Mouse (Mus musculus) thymus, adult 2 months (tissue): ENCODE measurements around the gene Ss18l1. TPM values are rescaled to one million over a fixed set of nuclear protein-coding genes. Genes with fewer than 3 reads are reported as not detected.
A peak's percentile ranks its signal among the peaks of the same experiment; 100 is the strongest.

Experiments used
- DNase-seq: peaks from one replicate; pipeline ENCODE4 v3.0.0; 2021
- H3K27ac ChIP-seq: fragments of 200-500 bp; 2 replicates; pipeline ENCODE4 v1.5.1; 2012; ENCODE audit warnings: low read length, control low read depth; ENCODE audit not compliant: control insufficient read depth, insufficient read depth
- H3K27me3 ChIP-seq: fragments of 200-500 bp; 2 replicates; pipeline ENCODE4 v1.6.1; 2012; ENCODE audit warnings: mild to moderate bottlenecking, low read length, moderate library complexity, mixed read lengths; ENCODE audit not compliant: control insufficient read depth, insufficient read depth
- H3K36me3 ChIP-seq: fragments of 200-500 bp; 2 replicates; pipeline ENCODE4 v1.6.1; 2012; ENCODE audit warnings: mild to moderate bottlenecking, low read length, moderate library complexity; ENCODE audit not compliant: control insufficient read depth, insufficient read depth
- H3K4me1 ChIP-seq: fragments of 200-500 bp; replicated peaks from 2 replicates; pipeline ENCODE4 v1.6.1; 2012; ENCODE audit warnings: low read length; ENCODE audit not compliant: control insufficient read depth, insufficient read depth
- H3K4me3 ChIP-seq: fragments of 200-500 bp; 2 replicates; pipeline ENCODE4 v1.5.1; 2012; ENCODE audit warnings: mild to moderate bottlenecking, low read length, control low read depth, moderate library complexity; ENCODE audit not compliant: control insufficient read depth, insufficient read depth
- CTCF ChIP-seq: fragments of 200-500 bp; IDR thresholded peaks from 2 replicates; pipeline ENCODE4 v1.5.1; 2012; ENCODE audit warnings: mild to moderate bottlenecking, control low read depth, low read length, moderate library complexity, borderline replicate concordance; ENCODE audit not compliant: control insufficient read depth, poor library complexity, insufficient read depth; ENCODE audit errors: extremely low read depth
- POLR2A ChIP-seq: fragments of 200-500 bp; IDR thresholded peaks from 2 replicates; pipeline ENCODE4 v1.6.1; 2012; ENCODE audit warnings: mild to moderate bottlenecking, low read length, control low read depth, moderate library complexity; ENCODE audit not compliant: control insufficient read depth, poor library complexity, insufficient read depth; ENCODE audit errors: extremely low read depth
- WGBS: fragments of 180-500 bp; shearing (Covaris S2); methylation state at CpG from one replicate; pipeline ENCODE4 v1.1.7; 2018; 5-methylcytosine and 5-hydroxymethylcytosine counted together
- polyA plus RNA-seq: library from polyadenylated mRNA; depleted of rRNA; stranded (reverse); fragments of >200 nt; gene quantifications from 2 replicates; pipeline ENCODE4 v1.2.3, GENCODE M21; 2012

The Ss18l1 gene
- polyA plus RNA-seq, 1 experiment = 15.9 TPM

DNA sequence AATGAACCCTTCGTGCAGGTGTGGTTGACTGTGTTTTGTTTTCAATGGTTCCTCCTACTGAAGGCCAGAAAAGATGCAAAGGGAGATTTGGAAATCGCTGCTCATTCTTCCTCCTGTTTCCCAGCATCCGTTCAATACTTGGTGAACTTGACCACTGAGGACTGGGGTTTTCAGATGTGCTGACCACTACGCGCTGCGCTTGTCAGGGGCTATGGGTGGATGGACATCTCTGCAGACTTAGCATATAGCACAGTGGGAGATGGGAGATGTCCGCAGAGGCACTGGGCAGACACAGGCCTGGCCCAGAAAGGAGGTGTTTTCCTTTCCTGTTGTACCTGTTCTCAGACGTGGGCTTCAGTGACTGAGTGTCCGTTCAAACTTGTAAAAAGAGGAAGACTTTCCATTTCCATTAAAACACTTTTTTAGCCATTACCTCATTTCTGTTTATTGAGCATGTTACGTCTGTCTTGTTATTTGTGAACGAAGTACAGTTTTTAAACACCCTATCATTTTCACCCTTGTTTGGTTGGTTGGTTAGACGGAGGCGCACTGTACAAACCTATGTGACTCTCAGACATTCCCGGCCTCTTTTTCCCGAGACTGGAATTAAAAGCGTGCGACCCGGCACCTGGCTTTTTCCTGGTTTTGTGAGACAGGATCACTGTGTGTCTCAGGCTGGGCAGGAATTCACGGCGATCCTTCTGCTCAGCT lies 27.6 kb downstream of the Ss18l1 start:
- 32% methylated on average over 20 of the region's 20 CpGs for WGBS
- Histone ChIP-seq H3K4me1 (peaks cover 28% of the 10 kb centered on the region), H3K27ac (no peak overlapping the region; the same call in 1 of the 2 replicates), H3K36me3 (no peaks in the 10 kb centered on the region), H3K4me3 (peak overlapping the region; percentile 96), H3K27me3 (no peaks in the 10 kb centered on the region)
- no peak for DNase-seq
- no peak for TF ChIP-seq POLR2A
- no peak for TF ChIP-seq CTCF

DNA sequence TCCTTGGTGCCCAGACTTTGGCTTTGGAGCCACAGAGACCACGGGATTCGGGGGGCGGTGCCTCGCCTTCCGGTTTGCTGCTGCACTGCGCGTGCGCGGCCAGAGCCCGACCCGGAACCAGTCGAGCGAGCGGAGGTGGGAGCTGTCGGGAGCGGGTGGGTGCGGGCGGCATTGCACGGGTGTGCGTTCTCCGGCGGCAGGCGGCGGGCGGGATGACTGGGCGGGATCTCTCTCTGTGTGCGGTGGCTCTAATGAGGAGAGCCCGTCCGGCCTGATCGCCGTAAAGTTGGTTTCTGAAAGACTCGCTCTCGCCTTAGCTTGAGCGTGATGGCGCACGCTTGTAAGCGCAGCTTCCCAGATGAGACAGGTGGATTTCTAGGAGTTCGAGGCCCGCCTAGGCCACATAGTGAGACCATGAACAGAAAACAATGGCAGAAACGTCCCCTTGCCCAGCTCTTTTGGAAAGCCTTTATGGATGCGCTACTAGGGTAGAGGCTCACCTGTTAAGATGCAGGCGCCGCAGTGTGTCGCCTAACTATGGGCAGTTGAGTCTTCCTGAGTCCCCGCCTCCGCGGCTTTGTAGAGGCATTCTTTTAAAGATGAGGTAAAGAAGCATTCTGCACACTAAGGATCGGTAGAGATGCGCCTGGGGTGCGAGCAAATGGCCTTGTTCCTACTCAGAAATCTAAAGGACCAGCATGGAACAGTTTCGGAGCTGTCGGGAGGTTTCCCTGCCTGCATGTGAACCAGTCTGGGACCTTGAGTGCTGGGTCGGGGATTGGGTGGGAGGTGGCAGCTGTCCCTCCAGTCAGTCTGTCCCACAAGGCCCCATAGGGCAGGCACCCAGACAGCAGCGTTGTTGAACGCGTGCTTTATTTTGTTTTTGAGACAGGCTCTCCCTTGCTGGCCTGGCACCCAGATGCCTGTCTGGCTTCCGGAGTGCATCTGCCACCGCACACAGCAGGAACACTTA lies 28.5 kb downstream of the Ss18l1 start, which contains the start of gene Mtg2:
Mtg2 (plus strand) TSS at position 108 of the 973 bp plus-strand sequence.
- Histone ChIP-seq H3K4me1 (peaks cover 30% of the 10 kb centered on the region), H3K27me3 (no peaks in the 10 kb centered on the region), H3K27ac (peak within 1 kb of the TSS; percentile 9; the same call in 1 of the 2 replicates), H3K4me3 (peak within 1 kb of the TSS; percentile 96), H3K36me3 (no peaks in the 10 kb centered on the region)
- DNase-seq = peak; percentile 95
- TF ChIP-seq CTCF (0 out of 2 replicates have a peak, but pooled peaks have one; percentile 25), POLR2A (peak; percentile 92)
- 7% methylated on average over 58 of the region's 58 CpGs for WGBS

GRCm38 (mm10) chr2:180071671-180072070 lies 29.4 kb downstream of the Ss18l1 start:
- Histone ChIP-seq H3K27ac (no peak overlapping the region), H3K27me3 (no peaks in the 10 kb centered on the region), H3K36me3 (no peaks in the 10 kb centered on the region), H3K4me3 (no peak overlapping the region), H3K4me1 (peaks cover 30% of the 10 kb centered on the region)
- DNase-seq = no peak
- TF ChIP-seq POLR2A (no peak), CTCF (no peak)
- WGBS = 91% methylated on average over 2 of the region's 2 CpGs

DNA sequence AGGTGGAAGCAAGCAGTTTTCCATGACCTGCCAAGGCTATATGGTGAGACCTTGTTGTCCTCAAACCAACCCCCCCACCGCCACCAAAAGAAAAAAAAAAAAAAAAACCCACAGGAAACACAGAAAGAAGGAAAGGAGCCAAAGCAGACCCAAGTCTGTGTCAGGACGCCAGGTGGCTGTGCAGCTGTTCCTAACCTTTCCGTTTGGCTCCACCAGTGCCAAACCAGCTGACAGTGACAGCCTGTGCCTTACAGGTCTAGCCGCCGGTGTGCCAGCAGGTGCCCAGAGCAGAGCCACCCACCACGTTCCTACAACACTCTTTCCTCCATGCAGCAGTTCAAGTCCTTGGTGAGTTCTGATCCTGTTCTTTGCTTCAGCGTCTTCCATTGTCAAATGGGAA lies 30.6 kb downstream of the Ss18l1 start:
- TF ChIP-seq POLR2A (no peak), CTCF (no peak)
- Histone ChIP-seq H3K27me3 (no peaks in the 10 kb centered on the region), H3K4me3 (no peak overlapping the region), H3K4me1 (peaks cover 30% of the 10 kb centered on the region), H3K36me3 (peaks cover 5% of the 10 kb centered on the region; the same call in 1 of the 2 replicates), H3K27ac (peak overlapping the region; percentile 70)
- 17% methylated on average over 7 of the region's 7 CpGs for WGBS
- DNase-seq = peak; percentile 66

DNA sequence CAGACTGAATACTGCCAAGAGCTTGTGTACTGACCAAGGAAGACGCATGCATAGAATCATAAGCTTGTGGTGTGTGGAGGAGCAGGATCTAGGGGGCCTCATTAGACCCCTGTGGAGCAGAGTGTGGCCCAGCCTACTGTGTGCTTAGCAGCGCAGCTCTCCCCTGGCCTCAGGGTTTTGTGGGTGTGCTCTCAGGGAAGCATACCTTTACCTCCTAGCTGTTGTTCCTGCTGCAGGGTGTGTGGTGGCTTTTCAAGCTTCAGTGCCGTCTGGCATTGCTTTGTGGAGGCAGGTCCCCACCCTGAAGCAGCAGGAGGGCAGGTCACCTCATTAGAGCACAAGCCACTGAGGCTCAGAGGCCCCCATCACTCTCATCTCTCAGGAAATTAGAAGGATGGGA lies 35.3 kb downstream of the Ss18l1 start:
- no peak for DNase-seq
- Histone ChIP-seq H3K27me3 (no peaks in the 10 kb centered on the region), H3K27ac (no peak overlapping the region), H3K36me3 (peaks cover 11% of the 10 kb centered on the region; the same call in 1 of the 2 replicates), H3K4me3 (no peak overlapping the region), H3K4me1 (peaks cover 11% of the 10 kb centered on the region)
- WGBS = 96% methylated on average over 3 of the region's 3 CpGs
- TF ChIP-seq POLR2A = no peak

DNA sequence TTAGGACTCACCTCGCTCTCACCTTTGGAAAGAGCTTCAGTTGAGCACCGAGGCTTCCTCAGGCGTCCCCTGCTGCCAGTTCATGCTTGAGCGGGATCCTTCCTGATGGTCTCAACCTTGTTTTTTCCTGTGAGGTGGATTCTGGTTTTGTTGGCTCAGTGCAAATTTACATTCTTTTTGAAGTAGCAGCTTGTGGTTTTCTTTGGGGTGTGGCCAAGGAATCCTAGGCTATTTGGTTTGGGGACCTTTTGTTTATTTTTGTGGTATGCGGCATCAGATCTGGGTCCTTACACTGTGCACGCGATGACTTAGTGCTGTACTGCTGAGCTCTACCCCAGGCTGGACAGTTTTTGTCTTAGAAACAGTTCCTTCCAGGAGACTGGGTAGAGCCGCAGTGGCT lies 38.4 kb downstream of the Ss18l1 start:
- H3K27ac ChIP-seq = no peak overlapping the region
- DNase-seq = no peak
- no peak for TF ChIP-seq CTCF
- TF ChIP-seq POLR2A = no peak
- H3K4me1 ChIP-seq = no peaks in the 10 kb centered on the region
- H3K27me3 ChIP-seq = no peaks in the 10 kb centered on the region
- H3K36me3 ChIP-seq = peaks cover 16% of the 10 kb centered on the region
- no peak overlapping the region for H3K4me3 ChIP-seq
- WGBS = 91% methylated on average over 8 of the region's 8 CpGs
